Mouse (Mus musculus) liver, embryonic 11.5 days (tissue): ENCODE data around the gene Rabggtb. TPM values are rescaled to one million over a fixed set of nuclear protein-coding genes. Genes with fewer than 3 reads are reported as not detected.
A peak's percentile ranks its signal among the peaks of the same experiment; 100 is the strongest.

Experiments
- ATAC-seq: fragments of 200-750 bp; cut with Nextera tagmentation; replicated peaks from 2 replicates; pipeline ENCODE4 v1.8.0; 2017; ENCODE audit warnings: moderate number of reproducible peaks, mild to moderate bottlenecking, moderate TSS enrichment, moderate library complexity; ENCODE audit not compliant: low FRiP score
- DNase-seq: peaks from one replicate; pipeline ENCODE4 v3.0.0-alpha.2; 2017; ENCODE audit warnings: low spot score
- H3K27ac ChIP-seq: fragments of 300-500 bp; sonication (generic); 2 replicates; pipeline ENCODE4 v1.5.1; 2014; ENCODE audit warnings: mild to moderate bottlenecking, low read depth, low read length, control low read depth
- H3K27me3 ChIP-seq: fragments of 300-500 bp; sonication (generic); replicated peaks from 2 replicates; pipeline ENCODE4 v1.6.1; 2014; ENCODE audit warnings: low read length, mixed read lengths; ENCODE audit not compliant: control insufficient read depth, insufficient read depth
- H3K36me3 ChIP-seq: fragments of 300-500 bp; sonication (generic); 2 replicates; pipeline ENCODE4 v1.6.1; 2014; ENCODE audit warnings: mild to moderate bottlenecking, low read length, moderate library complexity, mixed read lengths; ENCODE audit not compliant: control insufficient read depth, insufficient read depth
- H3K4me1 ChIP-seq: fragments of 300-500 bp; sonication (generic); replicated peaks from 2 replicates; pipeline ENCODE4 v1.6.1; 2014; ENCODE audit warnings: low read length, mixed read lengths; ENCODE audit not compliant: control insufficient read depth, insufficient read depth
- H3K4me2 ChIP-seq: fragments of 300-500 bp; sonication (generic); 2 replicates; pipeline ENCODE4 v1.6.1; 2014; ENCODE audit warnings: mild to moderate bottlenecking, control low read depth, moderate library complexity
- H3K4me3 ChIP-seq: fragments of 300-500 bp; sonication (generic); 2 replicates; pipeline ENCODE4 v1.5.1; 2014; ENCODE audit warnings: low read depth, low read length, control low read depth
- H3K9ac ChIP-seq: fragments of 300-500 bp; sonication (generic); 2 replicates; pipeline ENCODE4 v1.6.1; 2014; ENCODE audit warnings: low read depth, low read length, control low read depth
- H3K9me3 ChIP-seq: fragments of 300-500 bp; sonication (generic); 2 replicates; pipeline ENCODE4 v1.6.1; 2016; ENCODE audit warnings: low read length, inconsistent platforms, mixed read lengths; ENCODE audit not compliant: control insufficient read depth
- WGBS: fragments of 180-500 bp; shearing (Covaris S2); extraction: QIAGEN DNeasy Blood & Tissue Kit; methylation state at CpG from one replicate; pipeline ENCODE4 v1.1.7; 2014; 5-methylcytosine and 5-hydroxymethylcytosine counted together
- polyA plus RNA-seq: library from polyadenylated mRNA; unstranded; fragments of >200 nt; fragmentation: Nextera tagmentation; extraction: Ambion mirVana; gene quantifications from 2 replicates; pipeline ENCODE4 v1.2.1, GENCODE M21; 2014

Gene Rabggtb
- polyA plus RNA-seq, 1 experiment from 2014 or later, result 95.9 TPM

DNA sequence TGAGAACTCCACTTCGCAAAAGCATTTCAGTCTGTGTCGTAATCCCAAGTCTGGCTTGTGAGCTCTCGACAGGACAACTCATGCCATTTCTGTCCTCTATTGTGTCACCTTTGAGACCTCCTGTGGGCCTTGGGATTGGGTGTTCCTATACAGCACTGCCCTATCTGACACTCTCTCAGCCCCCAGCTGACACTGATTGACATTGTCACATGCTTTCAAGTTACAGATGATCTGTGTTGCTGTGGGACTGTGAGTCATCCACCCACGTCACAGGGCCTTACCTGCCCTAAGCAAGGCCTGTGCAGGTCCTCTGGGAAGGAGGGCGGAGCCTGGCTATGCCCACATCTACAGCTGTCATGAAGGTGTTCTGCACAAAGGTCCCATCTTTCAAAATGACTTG lies 19.7 kb upstream of the Rabggtb start:
- no peak overlapping the region for H3K4me3 ChIP-seq
- H3K9me3 ChIP-seq, result no peaks in the 10 kb centered on the region
- H3K27me3 ChIP-seq, result no peaks in the 10 kb centered on the region
- no peaks in the 10 kb centered on the region for H3K4me1 ChIP-seq
- no peak overlapping the region for H3K4me2 ChIP-seq
- H3K36me3 ChIP-seq, result peaks cover 26% of the 10 kb centered on the region
- DNase-seq (no peak), ATAC-seq (no peak)
- H3K9ac ChIP-seq, result no peak overlapping the region
- H3K27ac ChIP-seq, result no peak overlapping the region
- 91% methylated on average over 5 of the region's 5 CpGs for WGBS

DNA sequence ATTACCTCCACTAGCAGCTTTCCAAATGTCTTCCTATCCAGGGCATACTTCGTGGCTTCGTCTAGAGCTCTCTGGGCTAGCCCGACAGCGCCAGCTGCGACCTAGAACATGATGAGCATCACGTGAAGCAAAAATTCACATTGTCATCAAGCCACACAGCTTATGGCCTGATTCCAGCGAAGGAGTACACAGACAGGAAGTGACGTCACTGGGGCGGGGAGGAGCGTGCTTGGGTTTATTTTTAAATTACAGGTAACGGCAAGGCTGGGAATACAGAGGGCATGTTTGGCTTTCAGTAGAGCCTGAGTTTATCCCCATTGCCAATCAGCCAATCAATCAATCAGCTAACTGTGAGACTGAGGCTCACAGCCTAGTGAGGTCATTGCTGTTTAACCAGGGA lies 16.7 kb upstream of the Rabggtb start:
- Histone ChIP-seq H3K27ac (no peak overlapping the region), H3K9me3 (no peaks in the 10 kb centered on the region), H3K36me3 (peaks cover 29% of the 10 kb centered on the region), H3K27me3 (no peaks in the 10 kb centered on the region), H3K4me3 (no peak overlapping the region), H3K4me1 (no peaks in the 10 kb centered on the region), H3K4me2 (no peak overlapping the region), H3K9ac (no peak overlapping the region)
- WGBS, result 88% methylated on average over 11 of the region's 11 CpGs
- DNase-seq (no peak), ATAC-seq (no peak)

DNA sequence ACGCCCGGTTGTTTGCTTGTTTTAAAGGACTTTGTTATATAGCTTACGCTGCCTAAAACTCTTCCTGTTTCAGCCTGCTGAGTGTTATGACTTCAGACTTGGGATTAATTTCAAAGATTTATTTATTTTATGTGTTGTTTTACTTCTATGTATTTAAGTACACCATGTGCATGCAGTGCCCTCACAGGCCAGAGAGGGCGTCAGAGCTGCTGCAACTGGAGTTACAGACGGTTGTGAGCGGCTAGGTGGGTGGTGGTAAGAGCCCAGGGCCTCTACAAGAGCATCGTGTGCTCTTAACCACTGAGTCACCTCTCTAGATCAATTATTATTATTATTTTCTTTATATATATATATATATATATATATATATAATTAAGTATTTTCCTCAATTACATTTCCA lies 13.5 kb upstream of the Rabggtb start:
- 91% methylated on average over 7 of the region's 7 CpGs for WGBS
- Histone ChIP-seq H3K4me3 (no peak overlapping the region), H3K4me2 (no peak overlapping the region), H3K27ac (no peak overlapping the region), H3K9me3 (no peaks in the 10 kb centered on the region), H3K27me3 (no peaks in the 10 kb centered on the region), H3K9ac (no peak overlapping the region), H3K4me1 (no peaks in the 10 kb centered on the region), H3K36me3 (peaks cover 34% of the 10 kb centered on the region)
- ATAC-seq, result no peak
- no peak for DNase-seq

DNA sequence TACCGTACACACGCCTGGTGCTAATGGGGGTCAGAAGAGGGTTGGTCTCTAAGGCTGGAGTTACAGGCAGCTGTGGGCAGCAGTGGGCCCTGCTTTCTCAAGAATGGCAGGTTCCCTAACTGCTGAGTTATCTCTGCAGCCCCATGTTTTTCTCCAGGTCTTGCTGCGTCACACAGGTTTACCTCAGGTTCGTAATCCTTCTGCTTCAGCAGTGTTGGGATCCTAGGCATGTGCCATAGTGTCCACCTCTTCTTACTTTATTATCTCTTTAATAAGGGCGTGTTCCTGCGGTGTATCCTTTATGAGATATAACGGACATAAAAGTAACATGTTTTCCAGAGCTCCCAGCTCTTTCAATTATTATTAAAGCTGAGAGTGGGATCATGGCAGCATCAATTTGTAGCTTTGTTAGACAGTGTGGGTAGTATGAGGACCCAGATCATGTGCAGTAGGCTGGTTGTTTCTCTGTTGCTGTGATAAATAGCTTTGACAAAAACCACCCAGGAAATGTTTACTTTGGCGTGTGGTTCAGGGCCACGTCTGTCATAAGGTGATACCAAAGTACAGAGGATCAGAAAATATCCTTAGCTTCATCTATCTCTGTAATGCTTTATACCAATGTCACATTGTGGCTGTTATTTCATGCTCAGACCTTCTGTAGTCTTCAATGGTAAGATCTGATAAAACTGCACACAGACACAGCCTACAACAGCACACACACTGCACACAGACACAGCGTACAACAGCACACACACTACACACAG lies 8.5 kb upstream of the Rabggtb start:
- DNase-seq, result no peak
- Histone ChIP-seq H3K27me3 (no peaks in the 10 kb centered on the region), H3K4me3 (no peak overlapping the region), H3K4me1 (no peaks in the 10 kb centered on the region), H3K4me2 (no peak overlapping the region), H3K27ac (no peak overlapping the region), H3K9me3 (no peaks in the 10 kb centered on the region), H3K36me3 (peaks cover 22% of the 10 kb centered on the region), H3K9ac (no peak overlapping the region)
- 87% methylated on average over 10 of the region's 10 CpGs for WGBS
- ATAC-seq, result no peak

DNA sequence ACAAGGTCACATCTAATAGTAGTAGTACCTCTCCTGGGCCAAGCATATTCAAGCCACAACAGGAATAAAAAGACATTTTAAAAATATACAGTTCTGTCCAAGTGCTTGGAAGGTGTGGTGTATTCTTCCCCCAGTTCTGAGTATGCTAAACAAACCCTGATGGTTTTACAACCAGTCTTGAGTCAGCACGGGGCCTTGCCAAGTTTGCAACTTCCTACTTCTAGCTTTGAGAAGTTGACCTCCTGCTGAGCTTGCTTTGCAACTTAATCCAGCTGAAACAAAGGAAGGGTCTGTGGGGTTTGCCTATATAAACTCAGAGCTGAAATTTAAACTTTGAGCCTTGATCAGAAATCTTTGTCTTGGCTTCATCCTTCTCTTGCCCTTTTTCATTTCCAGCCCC lies 4.4 kb upstream of the Rabggtb start:
- Histone ChIP-seq H3K4me2 (no peak overlapping the region), H3K9me3 (no peaks in the 10 kb centered on the region), H3K36me3 (peaks cover 8% of the 10 kb centered on the region), H3K27ac (no peak overlapping the region), H3K27me3 (no peaks in the 10 kb centered on the region), H3K4me3 (no peak overlapping the region), H3K4me1 (peaks cover 7% of the 10 kb centered on the region; the same call in 1 of the 2 replicates), H3K9ac (no peak overlapping the region)
- DNase-seq (no peak), ATAC-seq (no peak)
- WGBS, result 29% methylated on average over 1 of the region's 1 CpGs

DNA sequence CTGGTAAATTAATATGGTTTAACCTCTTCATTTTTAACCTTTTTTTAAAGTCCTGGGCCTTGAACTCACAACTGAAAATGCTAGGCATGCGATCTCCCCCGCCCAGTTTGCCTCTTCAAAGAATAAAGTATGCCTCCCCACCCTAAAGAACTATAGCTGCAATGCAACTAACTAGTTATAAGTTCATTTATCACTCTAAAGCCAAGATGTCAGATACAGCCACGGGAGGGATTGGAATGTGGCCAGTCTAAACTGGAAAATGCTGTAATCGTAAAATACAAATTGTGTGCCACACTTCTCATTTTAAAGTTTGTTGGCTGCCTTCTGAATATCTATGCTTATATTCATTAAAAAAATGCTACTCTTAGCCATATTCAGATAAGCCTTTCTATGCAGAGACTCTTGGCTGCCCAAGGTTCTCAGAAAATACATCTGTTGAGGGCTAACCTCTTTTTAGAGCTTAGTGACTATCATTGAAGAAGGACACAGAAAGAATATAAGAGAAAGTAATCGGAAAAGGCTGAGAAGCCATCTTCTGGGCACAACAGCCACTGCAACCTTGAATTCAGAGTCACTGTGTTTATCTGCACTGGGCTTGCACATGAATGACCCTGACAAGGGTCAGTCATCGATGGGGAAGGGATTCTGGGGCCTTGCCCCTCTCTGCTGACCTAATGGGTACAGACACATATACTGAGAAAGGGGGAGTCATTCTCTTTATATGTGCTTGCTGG lies 868 bp upstream of the Rabggtb start:
- Histone ChIP-seq H3K4me1 (peaks cover 31% of the 10 kb centered on the region), H3K4me3 (peak overlapping the region; percentile 90), H3K4me2 (peak overlapping the region; percentile 92), H3K9ac (peak overlapping the region; percentile 100), H3K36me3 (peaks cover 27% of the 10 kb centered on the region), H3K27me3 (no peaks in the 10 kb centered on the region), H3K27ac (peak overlapping the region; percentile 95), H3K9me3 (no peaks in the 10 kb centered on the region)
- ATAC-seq, result no peak
- DNase-seq, result no peak
- WGBS, result 38% methylated on average over 6 of the region's 6 CpGs

DNA sequence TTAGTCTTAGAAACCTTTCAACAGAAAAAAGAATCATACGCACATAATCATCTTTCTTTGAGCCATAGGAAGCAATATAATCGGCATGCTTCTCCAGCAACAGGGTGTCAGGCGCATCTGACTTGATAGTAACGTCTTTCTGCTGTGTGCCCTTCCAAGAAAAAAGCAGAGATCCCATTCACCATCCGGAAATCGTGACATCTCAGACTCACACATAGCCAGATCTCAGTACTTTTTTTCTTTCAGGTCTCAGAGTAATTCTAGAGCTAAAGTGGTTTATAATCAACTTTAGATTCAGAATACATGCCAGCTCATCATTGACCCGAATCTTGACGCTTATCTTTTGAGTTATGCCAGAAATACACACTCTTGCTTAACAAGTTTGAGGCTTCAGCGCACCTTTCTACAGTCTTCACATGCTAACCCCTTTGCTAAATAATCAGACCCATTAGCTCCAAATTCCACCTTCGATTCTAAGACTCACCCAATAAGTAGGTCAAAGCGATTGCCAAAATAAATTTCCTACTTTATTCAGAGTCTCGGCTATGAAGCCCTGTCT lies 848 bp downstream of the Rabggtb start:
- H3K27me3 ChIP-seq, result no peaks in the 10 kb centered on the region
- peak overlapping the region; percentile 92 for H3K4me2 ChIP-seq
- peak overlapping the region; percentile 95 for H3K27ac ChIP-seq
- ATAC-seq (no peak), DNase-seq (no peak)
- H3K9me3 ChIP-seq, result no peaks in the 10 kb centered on the region
- peaks cover 35% of the 10 kb centered on the region for H3K4me1 ChIP-seq
- H3K4me3 ChIP-seq, result peak overlapping the region; percentile 90
- peaks cover 41% of the 10 kb centered on the region for H3K36me3 ChIP-seq
- 1% methylated on average over 12 of the region's 12 CpGs for WGBS
- H3K9ac ChIP-seq, result peak overlapping the region; percentile 100

DNA sequence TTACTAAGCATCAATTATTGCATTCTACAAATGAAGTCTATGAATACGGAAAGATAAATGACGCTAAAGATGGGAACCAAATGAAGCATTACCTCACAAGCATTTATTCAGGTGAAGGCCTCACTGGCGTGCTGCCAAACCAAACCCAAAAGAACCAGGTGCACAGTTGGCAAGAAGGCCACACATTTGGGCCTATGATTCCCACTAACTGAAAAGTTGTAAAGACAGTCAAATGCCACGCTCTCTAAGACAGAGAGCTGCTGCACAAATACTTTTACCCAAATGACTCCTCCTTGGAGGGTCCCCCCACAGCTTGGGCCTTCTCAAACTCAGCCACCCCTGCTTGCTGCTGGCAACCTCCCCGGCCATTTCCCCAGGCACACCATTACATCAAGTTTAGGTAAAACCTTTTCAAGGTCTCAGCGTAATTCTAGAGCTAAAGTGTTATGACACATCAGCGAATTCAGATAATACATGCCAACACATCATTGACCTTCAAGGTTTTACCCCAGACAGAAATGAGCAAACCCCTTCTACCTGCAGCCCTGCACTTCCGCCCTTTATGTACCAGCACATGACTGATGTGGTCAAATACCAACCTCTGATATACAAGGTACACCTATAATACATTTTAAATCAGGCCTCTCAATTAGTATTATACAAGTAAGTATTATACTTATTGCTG lies 1.5 kb downstream of the Rabggtb start:
- H3K36me3 ChIP-seq, result peaks cover 47% of the 10 kb centered on the region
- 28% methylated on average over 8 of the region's 8 CpGs for WGBS

More for the DNA sequence above, 1.5 kb downstream of the Rabggtb start:
- no peak for ATAC-seq
- no peak for DNase-seq
- Histone ChIP-seq H3K9me3 (no peaks in the 10 kb centered on the region), H3K4me2 (peak overlapping the region; percentile 92), H3K9ac (peak overlapping the region; percentile 100), H3K4me3 (peak overlapping the region; percentile 90), H3K4me1 (peaks cover 35% of the 10 kb centered on the region), H3K27me3 (no peaks in the 10 kb centered on the region), H3K27ac (peak overlapping the region; percentile 95)
